Mouse (Mus musculus): ENCODE results near the gene Nav1. TPM values are rescaled to one million over a fixed set of nuclear protein-coding genes. Genes with fewer than 3 reads are reported as not detected.
A peak's percentile ranks its signal among the peaks of the same experiment; 100 is the strongest.

The Nav1 gene
- total RNA-seq, 2 experiments from 2014 or later, result 19.6 to 19.8 TPM

GRCm38 (mm10) chr1:135584587-135585541 lies 22.2 kb downstream of the Nav1 start:
- DNase-seq (ENCODE audit: low spot score), result peak; percentile 17
- intact Hi-C loops (cut with DNase I), result no loop called here

GRCm38 (mm10) chr1:135583678-135584515 lies 23.2 kb downstream of the Nav1 start:
- intact Hi-C loops (cut with DNase I), result loop anchor here (2.0 kb wide), 1 partner anchor 35 kb away; no protein-coding TSS in a partner anchor
- DNase-seq (ENCODE audit: low spot score), result peak; percentile 20

GRCm38 (mm10) chr1:135583081-135583677 lies 23.9 kb downstream of the Nav1 start:
- no peak for DNase-seq (ENCODE audit: low spot score)
- intact Hi-C loops (cut with DNase I), result loop anchor here (2.0 kb wide), 1 partner anchor 34 kb away; no protein-coding TSS in a partner anchor

- no peak for DNase-seq (ENCODE audit: low spot score)
- intact Hi-C loops (cut with DNase I), result no loop called here
Observed at GRCm38 (mm10) chr1:135581001-135581400, 26.1 kb downstream of the Nav1 start.

GRCm38 (mm10) chr1:135579111-135579510 lies 28.0 kb downstream of the Nav1 start:
- no peak for DNase-seq (ENCODE audit: low spot score)
- intact Hi-C loops (cut with DNase I), result no loop called here

GRCm38 (mm10) chr1:135577793-135578192 lies 29.3 kb downstream of the Nav1 start:
- intact Hi-C loops (cut with DNase I), result no loop called here
- DNase-seq (ENCODE audit: low spot score), result no peak

- DNase-seq (ENCODE audit: low spot score), result no peak
- intact Hi-C loops (cut with DNase I), result loop anchor here (2.0 kb wide), 1 partner anchor 19 kb away; no protein-coding TSS in a partner anchor
Observed at GRCm38 (mm10) chr1:135575393-135575792, 31.7 kb downstream of the Nav1 start.

- intact Hi-C loops (cut with DNase I), result loop anchor here (2.0 kb wide), 1 partner anchor 18 kb away; no protein-coding TSS in a partner anchor
- DNase-seq (ENCODE audit: low spot score), result peak; percentile 19
Observed at GRCm38 (mm10) chr1:135574451-135575208, 32.5 kb downstream of the Nav1 start.

- intact Hi-C loops (cut with DNase I), result no loop called here
- no peak for DNase-seq (ENCODE audit: low spot score)
Observed at GRCm38 (mm10) chr1:135572139-135572892, 34.8 kb downstream of the Nav1 start.

GRCm38 (mm10) chr1:135568087-135568486 lies 39.0 kb downstream of the Nav1 start:
- DNase-seq (ENCODE audit: low spot score), result no peak
- intact Hi-C loops (cut with DNase I), result no loop called here

- intact Hi-C loops (cut with DNase I), result no loop called here
- no peak for DNase-seq (ENCODE audit: low spot score)
Observed at GRCm38 (mm10) chr1:135566611-135567010, 40.5 kb downstream of the Nav1 start.

- intact Hi-C loops (cut with DNase I), result no loop called here
- no peak for DNase-seq (ENCODE audit: low spot score)
Observed at GRCm38 (mm10) chr1:135565775-135566174, 41.3 kb downstream of the Nav1 start.

- no peak for DNase-seq (ENCODE audit: low spot score)
- intact Hi-C loops (cut with DNase I), result no loop called here
Observed at GRCm38 (mm10) chr1:135564660-135565519, 42.2 kb downstream of the Nav1 start.

- intact Hi-C loops (cut with DNase I), result no loop called here
Observed at GRCm38 (mm10) chr1:135563781-135564414, 43.2 kb downstream of the Nav1 start.

GRCm38 (mm10) chr1:135562982-135563650 lies 44.0 kb downstream of the Nav1 start:
- no peak for DNase-seq (ENCODE audit: low spot score)
- intact Hi-C loops (cut with DNase I), result no loop called here

More at GRCm38 (mm10) chr1:135563781-135564414, 43.2 kb downstream of the Nav1 start:
- DNase-seq (ENCODE audit: low spot score), result no peak

GRCm38 (mm10) chr1:135562115-135562514 lies 45.0 kb downstream of the Nav1 start:
- no peak for DNase-seq (ENCODE audit: low spot score)
- intact Hi-C loops (cut with DNase I), result no loop called here

- intact Hi-C loops (cut with DNase I), result no loop called here
Observed at GRCm38 (mm10) chr1:135561282-135561681, 45.8 kb downstream of the Nav1 start.

More at GRCm38 (mm10) chr1:135561282-135561681, 45.8 kb downstream of the Nav1 start:
- DNase-seq (ENCODE audit: low spot score), result no peak
